Mouse (Mus musculus): Measurements from ENCODE around the gene Bag6.

GRCm38 (mm10) chr17:35096597-35096996 lies 38.4 kb upstream of the Bag6 start:
- TF ChIP-seq CTCF (IDR thresholded peaks at IDR 0.05; ENCODE audit: low read depth) (no peak), EP300 (IDR thresholded peaks at IDR 0.05; ENCODE audit: low read depth) (no peak)
